Mouse (Mus musculus) skeletal muscle tissue, adult 2 months (tissue): ENCODE results near the gene Prrt1.

Experiments
- DNase-seq: peaks from one replicate; pipeline ENCODE4 v3.0.0-alpha.2; 2012; ENCODE audit warnings: low read depth, low spot score

The Prrt1 gene

GRCm38 (mm10) chr17:34629221-34629751, at the start of gene Prrt1:
Prrt1 (plus strand) TSS chr17:34629533.
- DNase-seq: no peak

DNA sequence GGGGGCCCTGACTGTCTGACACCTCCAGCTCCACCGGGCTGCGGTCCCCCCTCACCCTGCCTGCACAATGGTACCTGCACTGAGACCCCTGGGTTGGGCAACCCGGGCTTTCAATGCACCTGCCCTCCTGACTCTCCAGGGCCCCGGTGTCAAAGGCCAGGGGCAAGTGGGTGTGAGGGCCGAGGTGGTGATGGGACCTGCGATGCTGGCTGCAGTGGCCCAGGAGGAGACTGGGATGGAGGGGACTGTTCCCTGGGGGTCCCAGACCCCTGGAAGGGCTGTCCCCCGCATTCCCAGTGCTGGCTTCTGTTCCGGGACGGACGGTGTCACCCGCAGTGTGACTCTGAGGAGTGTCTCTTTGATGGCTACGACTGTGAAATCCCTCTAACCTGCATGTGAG, 46.8 kb upstream of the Prrt1 start:
- DNase-seq: no peak

- DNase-seq: no peak
Observed at GRCm38 (mm10) chr17:34583397-34583796, 45.9 kb upstream of the Prrt1 start.

GRCm38 (mm10) chr17:34583819-34584218, 45.5 kb upstream of the Prrt1 start:
- no peak for DNase-seq

DNA sequence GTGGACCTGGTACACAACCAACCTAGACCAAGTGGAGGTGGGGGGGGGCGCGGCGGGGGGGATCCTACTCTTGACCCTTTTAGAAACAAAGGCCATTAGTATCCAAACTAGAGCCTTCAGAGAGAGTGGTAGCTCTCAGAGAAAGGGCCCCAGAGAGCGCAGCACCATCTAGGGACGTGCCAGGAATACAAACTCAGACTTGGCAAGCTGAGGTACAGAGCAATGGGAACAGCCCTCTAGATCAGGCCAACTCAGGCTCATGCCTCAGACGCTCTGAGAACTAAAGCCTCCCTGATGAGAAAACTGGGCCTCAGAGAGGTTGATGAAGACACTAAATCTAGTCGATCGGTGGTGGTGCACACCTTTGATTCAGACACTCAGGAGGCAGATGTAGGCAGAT, 44.2 kb upstream of the Prrt1 start:
- no peak for DNase-seq

- DNase-seq: no peak
Observed at GRCm38 (mm10) chr17:34585877-34586771, 43.2 kb upstream of the Prrt1 start.

DNA sequence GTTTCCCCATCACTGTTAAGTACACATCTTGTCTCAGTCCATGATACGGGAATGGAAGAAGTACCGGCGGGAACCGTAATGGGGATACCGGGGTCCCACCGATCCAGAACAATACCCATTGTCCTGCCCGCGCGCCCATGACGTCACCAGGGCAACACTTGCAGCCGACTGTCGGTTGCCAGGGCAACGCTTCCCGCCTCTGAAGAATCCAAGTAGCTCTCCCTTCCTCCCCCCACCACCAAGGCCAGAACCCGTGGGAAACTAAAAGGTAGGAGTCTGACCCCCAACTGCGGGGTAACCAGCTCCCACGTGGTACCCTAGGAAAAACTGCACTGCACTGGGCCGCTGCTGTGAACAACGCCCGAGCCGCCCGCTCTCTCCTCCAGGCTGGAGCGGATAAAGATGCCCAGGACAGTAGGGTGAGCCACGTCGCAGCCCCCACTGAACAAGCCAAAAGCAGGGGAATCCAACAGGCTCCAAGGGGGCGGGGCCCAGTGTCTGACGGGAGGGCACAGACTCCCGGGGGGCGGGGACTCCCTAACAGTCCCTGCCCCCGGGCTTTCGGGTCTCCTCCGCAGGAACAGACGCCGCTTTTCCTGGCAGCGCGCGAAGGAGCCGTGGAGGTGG, 42.4 kb upstream of the Prrt1 start:
- DNase-seq: peak; percentile 66

GRCm38 (mm10) chr17:34587423-34587811, 41.9 kb upstream of the Prrt1 start:
- DNase-seq: peak; percentile 89

GRCm38 (mm10) chr17:34587814-34588213, 41.5 kb upstream of the Prrt1 start:
- no peak for DNase-seq

GRCm38 (mm10) chr17:34588767-34589166, 40.6 kb upstream of the Prrt1 start:
- no peak for DNase-seq

GRCm38 (mm10) chr17:34589206-34589605, 40.1 kb upstream of the Prrt1 start:
- no peak for DNase-seq

GRCm38 (mm10) chr17:34589681-34590101, 39.6 kb upstream of the Prrt1 start, which contains the start of gene Gpsm3:
Gpsm3 (plus strand) TSS chr17:34589806.
- peak; percentile 69 for DNase-seq

DNA sequence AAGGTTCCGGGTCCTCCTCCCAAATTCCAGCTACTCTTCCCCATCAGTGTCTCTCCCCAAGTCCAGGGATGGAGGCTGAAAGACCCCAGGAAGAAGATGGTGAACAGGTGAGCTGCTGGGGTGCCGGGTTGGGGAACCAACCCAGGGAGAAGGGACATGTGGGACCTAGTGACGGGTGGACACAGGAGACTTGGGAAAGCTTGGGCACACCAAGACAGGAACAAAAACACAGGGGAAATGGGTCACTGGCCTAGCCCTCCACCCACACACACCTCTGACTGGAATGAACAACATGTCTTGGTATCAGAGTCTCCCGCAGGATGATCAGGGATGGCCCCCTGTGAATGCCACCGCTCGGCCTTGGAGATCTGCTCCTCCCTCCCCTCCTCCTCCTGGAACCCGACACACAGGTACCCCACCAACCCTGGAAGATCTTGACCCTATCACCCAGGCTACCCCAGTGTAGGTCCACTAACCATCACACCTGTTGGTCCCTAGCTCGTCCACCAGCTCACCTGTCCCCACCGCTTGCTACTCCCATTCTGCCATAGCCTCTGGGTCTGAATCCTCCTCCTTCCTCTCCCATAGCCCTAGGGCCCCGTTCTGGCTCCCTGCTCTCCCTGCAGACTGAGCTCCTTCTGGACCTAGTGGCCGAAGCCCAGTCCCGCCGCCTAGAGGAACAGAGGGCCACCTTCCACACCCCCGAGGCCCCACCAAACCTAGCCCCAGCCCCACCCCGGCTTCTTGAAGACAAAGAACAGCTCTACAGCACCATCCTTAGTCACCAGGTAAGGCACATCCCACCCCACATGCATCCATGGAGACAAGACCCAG, 39.0 kb upstream of the Prrt1 start:
- DNase-seq: no peak

- DNase-seq: no peak
Observed at GRCm38 (mm10) chr17:34591029-34591993, 38.0 kb upstream of the Prrt1 start, which contains the start of gene Pbx2. Pbx2 (plus strand) TSS chr17:34591266.

DNA sequence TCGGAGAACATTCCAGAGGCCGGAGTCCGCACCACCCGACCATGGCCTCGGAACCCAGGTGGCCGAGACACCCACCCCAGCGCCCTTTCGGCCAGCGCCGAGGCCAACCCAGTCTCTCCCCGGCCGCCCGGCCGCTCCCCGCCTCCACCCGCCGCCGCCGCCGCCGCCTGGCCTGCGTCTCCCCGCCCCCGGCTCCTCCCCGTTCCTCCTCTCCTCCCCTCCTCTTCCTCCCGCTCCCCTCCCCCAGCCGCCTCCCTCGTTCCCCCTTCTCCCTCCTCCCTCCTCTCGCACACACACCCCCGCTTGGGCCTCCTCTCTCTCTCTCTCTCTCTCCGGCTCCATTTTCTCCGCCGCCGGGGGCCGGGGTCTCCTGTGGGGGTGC, 37.3 kb upstream of the Prrt1 start:
- DNase-seq: peak; percentile 80

DNA sequence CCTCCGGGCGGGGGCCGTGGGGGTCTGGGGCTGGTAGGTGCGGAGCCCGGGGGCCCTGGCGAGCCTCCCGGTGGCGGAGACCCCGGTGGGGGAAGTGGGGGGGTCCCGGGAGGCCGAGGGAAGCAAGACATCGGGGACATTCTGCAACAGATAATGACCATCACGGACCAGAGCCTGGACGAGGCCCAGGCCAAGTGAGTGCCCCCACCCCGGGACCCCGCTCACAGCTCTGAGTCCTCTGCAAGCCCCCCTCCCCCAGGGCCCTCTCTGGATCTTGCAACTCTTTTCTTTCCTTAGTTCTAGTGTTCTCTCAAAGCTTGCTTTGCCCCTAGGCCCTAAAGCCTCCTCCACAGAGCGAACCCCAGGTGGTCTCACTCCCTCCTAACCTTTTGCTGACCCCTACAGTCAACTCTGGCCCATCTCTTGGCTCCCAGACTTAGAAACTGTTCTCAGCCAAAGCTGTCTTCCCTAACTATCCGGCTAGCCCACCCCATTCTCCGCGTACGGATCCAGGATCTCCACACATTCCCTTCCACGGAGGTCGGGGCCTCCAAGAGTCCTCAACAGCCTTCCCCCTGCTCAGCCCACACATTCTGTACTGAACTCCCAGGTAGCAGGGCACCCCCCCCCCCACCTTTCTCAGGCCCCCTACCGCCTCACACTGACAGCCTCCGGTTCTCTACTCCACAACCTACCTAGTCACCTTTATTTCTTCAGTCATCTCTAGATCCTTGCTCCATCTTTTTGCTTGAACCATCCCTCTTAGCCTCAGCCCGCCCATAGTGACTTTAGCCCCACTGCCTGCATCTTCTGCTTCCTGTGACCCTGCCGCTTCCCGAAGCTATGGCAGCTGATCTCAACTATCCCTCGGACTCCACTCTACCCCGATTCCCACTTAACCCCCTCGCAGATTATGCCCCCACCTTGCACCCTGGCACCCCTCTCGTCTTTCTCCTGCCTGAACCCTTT, 36.5 kb upstream of the Prrt1 start:
- DNase-seq: no peak

DNA sequence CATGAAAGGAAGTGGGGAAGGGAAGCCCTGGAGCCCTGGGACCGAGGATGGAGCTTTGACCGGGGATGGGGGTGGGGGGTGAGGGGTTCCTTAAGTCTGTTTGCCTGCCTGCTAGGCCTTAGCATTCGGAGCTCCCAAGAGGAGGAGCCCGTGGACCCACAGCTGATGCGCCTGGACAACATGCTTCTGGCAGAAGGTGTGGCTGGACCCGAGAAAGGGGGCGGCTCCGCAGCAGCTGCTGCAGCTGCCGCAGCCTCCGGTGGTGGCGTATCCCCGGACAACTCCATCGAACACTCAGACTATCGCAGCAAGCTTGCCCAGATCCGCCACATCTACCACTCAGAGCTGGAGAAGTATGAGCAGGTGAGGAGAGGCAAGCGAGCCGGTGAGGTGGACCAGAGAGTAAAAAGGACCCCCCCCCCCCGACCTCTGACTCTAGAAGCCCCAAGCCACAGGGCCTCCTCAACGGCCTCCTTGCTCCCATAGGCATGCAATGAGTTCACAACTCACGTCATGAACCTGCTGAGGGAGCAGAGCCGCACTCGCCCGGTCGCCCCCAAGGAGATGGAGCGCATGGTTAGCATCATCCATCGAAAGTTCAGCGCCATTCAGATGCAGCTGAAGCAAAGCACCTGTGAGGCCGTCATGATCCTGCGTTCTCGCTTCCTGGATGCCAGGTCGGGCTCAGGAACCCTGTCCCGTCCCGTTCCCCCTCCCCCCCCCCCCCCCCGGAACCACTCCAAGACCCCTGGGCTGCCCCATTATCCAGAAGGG, 35.4 kb upstream of the Prrt1 start:
- no peak for DNase-seq

- DNase-seq: no peak
Observed at GRCm38 (mm10) chr17:34596098-34596497, 33.2 kb upstream of the Prrt1 start.
